Mouse (Mus musculus): ENCODE results near the gene Atp6v1c2. TPM values are rescaled to one million over a fixed set of nuclear protein-coding genes. Genes with fewer than 3 reads are reported as not detected.

Gene Atp6v1c2
- total and polyA plus RNA-seq, 3 experiments, result 0.19 to 0.42 TPM; not detected in 1

DNA sequence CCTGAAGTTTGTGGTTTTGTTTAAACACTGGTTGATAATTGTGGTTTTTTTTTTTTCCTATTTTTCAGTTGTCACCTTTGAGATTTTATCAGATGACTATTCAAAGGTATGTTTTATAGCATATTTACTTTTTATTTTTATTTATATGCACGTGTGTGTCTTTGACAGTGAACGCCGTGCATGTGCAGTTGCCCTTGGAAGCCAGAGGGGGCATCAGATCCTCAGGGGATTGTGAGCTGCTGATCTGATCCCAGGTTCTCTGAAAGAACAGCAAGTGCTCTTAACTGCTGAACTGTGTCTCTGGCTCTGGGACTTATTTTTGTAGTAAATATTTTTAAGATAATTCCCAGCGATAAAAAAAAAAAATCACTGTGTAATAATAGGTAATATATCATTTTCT is 27.7 kb upstream of the Atp6v1c2 start:
- in situ Hi-C loops (cut with MboI; ENCODE audit: low pct_ligation_motif_present, low pct_unique_long_range_greater_than_20kb, low sequenced_read_pairs) (loop anchor here (25.0 kb wide), 1 partner anchor 305 kb away; no protein-coding TSS in a partner anchor), dilution Hi-C loops (cut with MboI; ENCODE audit: extremely low pct_ligation_motif_present, extremely low pct_unique_long_range_greater_than_20kb, low sequenced_read_pairs) (no loop called here)
- TF ChIP-seq RAD21 (IDR thresholded peaks at IDR 0.05; ENCODE audit: low read depth, low read length), result peak; percentile 5; the same call in 1 of the 2 replicates
- TF ChIP-seq CTCF (conservative IDR thresholded peaks at IDR 0.05 in 1 of 2, IDR thresholded peaks at IDR 0.05 in 1 of 2; ENCODE audit: low read depth in 2 of 2, low read length in 2 of 2), result peak; percentile 21 to 44; a peak in 2 of 4 replicates
- no peak for TF ChIP-seq GABPA (IDR thresholded peaks at IDR 0.05; ENCODE audit: insufficient replicate concordance, low read depth, low read length)
- Histone ChIP-seq H3K36me3 (replicated peaks in 1 of 2; ENCODE audit: control insufficient read depth in 1 of 2, insufficient read depth in 1 of 2, low read length in 1 of 2) (peaks cover 62 to 97% of the 10 kb centered on the region in 2 experiments), H3K27me3 (replicated peaks) (no peaks in the 10 kb centered on the region), H3K27ac (ENCODE audit: insufficient read depth, low read depth) (no peak overlapping the region), H3K9ac (ENCODE audit: insufficient read depth, low read depth) (no peak overlapping the region), H3K79me2 (replicated peaks; ENCODE audit: control insufficient read depth, extremely low read depth, insufficient read depth, poor library complexity, severe bottlenecking) (no peaks in the 10 kb centered on the region), H3K4me2 (ENCODE audit: insufficient read depth, low read depth, poor library complexity, severe bottlenecking) (no peak overlapping the region), H3K4me3 (replicated peaks in 1 of 3; ENCODE audit: low read depth in 2 of 3, low read length in 2 of 3, poor library complexity in 1 of 3) (no peak overlapping the region), H3K4me1 (ENCODE audit: control insufficient read depth in 1 of 2, insufficient read depth in 2 of 2) (no peaks in the 10 kb centered on the region), H3K9me3 (replicated peaks; ENCODE audit: low read length) (no peaks in the 10 kb centered on the region)
- DNase-seq (ENCODE audit: extremely low read depth), result no peak

DNA sequence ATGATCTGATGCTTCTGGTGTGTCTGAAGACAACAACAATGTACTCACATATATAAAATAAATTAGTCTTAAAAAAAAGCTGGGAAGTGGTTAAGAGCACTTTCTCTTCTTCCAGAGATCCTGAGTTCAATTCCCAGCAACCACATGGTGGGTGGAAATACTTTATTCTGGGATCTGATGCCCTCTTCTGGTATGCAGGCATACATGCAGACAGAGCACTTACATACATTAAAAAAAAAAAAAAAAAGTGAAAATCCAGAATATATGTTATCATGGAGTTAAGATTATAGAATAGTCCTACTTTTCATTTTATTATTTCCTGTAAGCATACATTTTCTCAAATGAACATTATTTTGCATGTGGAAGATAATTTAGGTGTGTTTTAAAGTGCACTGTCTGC is 20.9 kb upstream of the Atp6v1c2 start:
- Histone ChIP-seq H3K36me3 (replicated peaks in 1 of 2; ENCODE audit: control insufficient read depth in 1 of 2, insufficient read depth in 1 of 2, low read length in 1 of 2) (peaks cover 28 to 49% of the 10 kb centered on the region in 2 experiments), H3K27me3 (replicated peaks) (no peaks in the 10 kb centered on the region), H3K4me1 (ENCODE audit: control insufficient read depth in 1 of 2, insufficient read depth in 2 of 2) (peaks cover 6 to 26% of the 10 kb centered on the region in 2 experiments; a peak in 2 of 4 replicates), H3K4me2 (ENCODE audit: insufficient read depth, low read depth, poor library complexity, severe bottlenecking) (no peak overlapping the region), H3K27ac (ENCODE audit: insufficient read depth, low read depth) (no peak overlapping the region), H3K9ac (ENCODE audit: insufficient read depth, low read depth) (no peak overlapping the region), H3K4me3 (replicated peaks in 1 of 3; ENCODE audit: low read depth in 2 of 3, low read length in 2 of 3, poor library complexity in 1 of 3) (no peak overlapping the region), H3K9me3 (replicated peaks; ENCODE audit: low read length) (no peaks in the 10 kb centered on the region), H3K79me2 (replicated peaks; ENCODE audit: control insufficient read depth, extremely low read depth, insufficient read depth, poor library complexity, severe bottlenecking) (peaks cover 25% of the 10 kb centered on the region)
- no peak for DNase-seq (ENCODE audit: extremely low read depth)
- in situ Hi-C loops (cut with MboI; ENCODE audit: low pct_ligation_motif_present, low pct_unique_long_range_greater_than_20kb, low sequenced_read_pairs), result loop anchor here (25.0 kb wide), 1 partner anchor 312 kb away; no protein-coding TSS in a partner anchor
- dilution Hi-C loops (cut with MboI; ENCODE audit: extremely low pct_ligation_motif_present, extremely low pct_unique_long_range_greater_than_20kb, low sequenced_read_pairs), result no loop called here
- peak in 1 of 2 experiments; percentile 33; a peak in 1 of 4 replicates for TF ChIP-seq CTCF (conservative IDR thresholded peaks at IDR 0.05 in 1 of 2, IDR thresholded peaks at IDR 0.05 in 1 of 2; ENCODE audit: low read depth in 2 of 2, low read length in 2 of 2)
- TF ChIP-seq ZNF384 (IDR thresholded peaks at IDR 0.05; ENCODE audit: low read depth, low read length), result peak; percentile 86
- TF ChIP-seq BHLHE40 (IDR thresholded peaks at IDR 0.05; ENCODE audit: low read depth, low read length), result no peak

DNA sequence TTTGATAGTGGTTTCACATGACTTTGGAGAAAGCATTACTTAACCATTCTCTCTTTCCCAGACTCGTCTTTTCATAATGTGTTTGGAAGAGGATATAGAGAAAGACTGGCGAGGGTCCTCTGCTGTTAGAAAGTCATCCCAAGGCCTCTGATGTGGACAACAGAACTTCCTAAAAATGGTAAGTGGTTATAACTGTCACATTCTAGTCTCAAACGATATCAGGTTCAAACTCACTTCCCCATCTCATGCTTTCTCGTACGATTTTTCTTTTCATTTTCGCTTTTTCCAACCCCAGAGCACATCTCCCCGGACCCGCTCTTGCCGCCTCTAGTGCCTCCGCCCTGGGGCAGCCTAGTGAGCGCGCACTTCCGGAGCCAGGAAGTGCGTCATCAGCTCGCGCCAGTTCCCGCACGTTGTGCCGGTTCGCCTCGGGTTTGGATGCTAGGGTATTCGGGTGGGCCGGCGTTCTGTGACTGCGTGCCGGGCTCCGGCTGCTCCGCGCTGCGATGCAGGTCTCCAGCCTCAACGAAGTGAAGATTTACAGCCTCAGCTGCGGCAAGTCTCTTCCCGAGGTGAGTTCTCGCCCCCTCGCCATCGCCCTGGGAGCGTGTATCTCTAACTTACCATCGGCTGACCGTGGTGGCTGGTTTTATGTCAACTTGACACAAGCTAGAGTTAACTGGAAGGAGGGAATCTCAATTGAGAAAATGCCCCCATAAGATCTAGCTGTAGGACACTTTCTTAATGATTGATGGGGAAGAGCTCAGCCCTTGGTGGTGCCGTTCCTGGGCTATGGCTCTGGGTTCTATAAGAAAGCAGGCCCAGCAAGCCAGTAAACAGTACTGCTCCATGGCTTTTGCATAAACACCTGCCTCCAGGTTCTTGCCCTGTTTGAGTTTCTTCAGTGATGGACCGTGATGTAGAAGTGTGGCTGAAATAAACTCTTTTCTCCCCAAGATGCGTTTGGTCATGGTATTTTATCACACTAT is 19.2 kb upstream of the Atp6v1c2 start, which contains the start of gene Nol10:
Nol10 (plus strand) TSS at position 411 of the 989 bp plus-strand sequence.
- H3K27me3 ChIP-seq (replicated peaks), result no peaks in the 10 kb centered on the region
- H3K4me1 ChIP-seq (ENCODE audit: control insufficient read depth in 1 of 2, insufficient read depth in 2 of 2), result peaks cover 6 to 26% of the 10 kb centered on the region in 2 experiments; a peak in 2 of 4 replicates
- no peak within 1 kb of the TSS for H3K27ac ChIP-seq (ENCODE audit: insufficient read depth, low read depth)
- in situ Hi-C loops (cut with MboI; ENCODE audit: low pct_ligation_motif_present, low pct_unique_long_range_greater_than_20kb, low sequenced_read_pairs), result no loop called here
- DNase-seq (ENCODE audit: extremely low read depth), result peak; percentile 90
- H3K4me2 ChIP-seq (ENCODE audit: insufficient read depth, low read depth, poor library complexity, severe bottlenecking), result peak within 1 kb of the TSS; percentile 99
- dilution Hi-C loops (cut with MboI; ENCODE audit: extremely low pct_ligation_motif_present, extremely low pct_unique_long_range_greater_than_20kb, low sequenced_read_pairs), result no loop called here
- peaks cover 15 to 39% of the 10 kb centered on the region in 2 experiments for H3K36me3 ChIP-seq (replicated peaks in 1 of 2; ENCODE audit: control insufficient read depth in 1 of 2, insufficient read depth in 1 of 2, low read length in 1 of 2)
- peak within 1 kb of the TSS; percentile 90 for H3K9ac ChIP-seq (ENCODE audit: insufficient read depth, low read depth)
- peaks cover 25% of the 10 kb centered on the region for H3K79me2 ChIP-seq (replicated peaks; ENCODE audit: control insufficient read depth, extremely low read depth, insufficient read depth, poor library complexity, severe bottlenecking)
- H3K4me3 ChIP-seq (replicated peaks in 1 of 3; ENCODE audit: low read depth in 2 of 3, low read length in 2 of 3, poor library complexity in 1 of 3), result peak within 1 kb of the TSS; percentile 85 to 97 (median 92)
- no peaks in the 10 kb centered on the region for H3K9me3 ChIP-seq (replicated peaks; ENCODE audit: low read length)
- TF ChIP-seq UBTF (IDR thresholded peaks at IDR 0.05; ENCODE audit: low read depth, low read length), result 0 out of 2 replicates have a peak, but pooled peaks have one; percentile 38
- TF ChIP-seq MXI1 (IDR thresholded peaks at IDR 0.05; ENCODE audit: low read depth, low read length), result peak; percentile 100
- no peak for TF ChIP-seq POLR2AphosphoS2 (IDR thresholded peaks at IDR 0.05; ENCODE audit: low read depth, low read length)
- no peak for TF ChIP-seq CHD1 (IDR thresholded peaks at IDR 0.05; ENCODE audit: low read depth, low read length)
- TF ChIP-seq RCOR1 (conservative IDR thresholded peaks at IDR 0.05; ENCODE audit: low read depth, low read length), result no peak
- peak; percentile 77 for TF ChIP-seq ZMIZ1 (IDR thresholded peaks at IDR 0.05; ENCODE audit: low read depth, low read length)
- no peak for TF ChIP-seq MEF2A (IDR thresholded peaks at IDR 0.05; ENCODE audit: borderline replicate concordance, low read depth, low read length)
- no peak for TF ChIP-seq EP300 (IDR thresholded peaks at IDR 0.05; ENCODE audit: low read length)
- TF ChIP-seq TBP (conservative IDR thresholded peaks at IDR 0.05; ENCODE audit: low read depth, low read length), result peak; percentile 68; the same call in 1 of the 2 replicates
- peak; percentile 99 for TF ChIP-seq SIN3A (IDR thresholded peaks at IDR 0.05; ENCODE audit: low read length)
- TF ChIP-seq ETS1 (conservative IDR thresholded peaks at IDR 0.05; ENCODE audit: low read depth, low read length), result no peak
- no peak for TF ChIP-seq ZKSCAN1 (IDR thresholded peaks at IDR 0.05; ENCODE audit: borderline replicate concordance, low read depth, low read length)
- no peak for TF ChIP-seq JUN (IDR thresholded peaks at IDR 0.05; ENCODE audit: insufficient read depth, low read depth, low read length)
- TF ChIP-seq KAT2A (IDR thresholded peaks at IDR 0.05; ENCODE audit: insufficient replicate concordance, low read length), result peak; percentile 82; the same call in 1 of the 2 replicates
- peak; percentile 76 for TF ChIP-seq MYC (IDR thresholded peaks at IDR 0.05; ENCODE audit: low read depth, low read length)
- TF ChIP-seq SMC3 (IDR thresholded peaks at IDR 0.05; ENCODE audit: low read depth, low read length), result no peak
- TF ChIP-seq E2F4 (IDR thresholded peaks at IDR 0.05; ENCODE audit: insufficient replicate concordance, low read depth, low read length), result peak; percentile 32; the same call in 1 of the 2 replicates

Data from CH12.LX (cell line).